Mouse (Mus musculus) hindbrain, postnatal 0 days (tissue): ENCODE measurements at regions not wholly inside any gene's neighbourhood (a gene's known extent, or its start where the extent isn't known, plus 50 kb on each side); places are given as distances from the start of the nearest gene placed in this dataset.

ENCODE experiments used
- ATAC-seq: fragments of 200-750 bp; cut with Nextera tagmentation; 2 replicates; pipeline ENCODE4 v1.8.0; 2017; ENCODE audit warnings: mild to moderate bottlenecking, moderate TSS enrichment, moderate library complexity
- DNase-seq: peaks from one replicate; pipeline ENCODE4 v3.0.0-alpha.2; 2015; ENCODE audit warnings: low spot score
- H3K27ac ChIP-seq: fragments of 300-500 bp; sonication (generic); 2 replicates; pipeline ENCODE4 v1.5.1; 2014; ENCODE audit warnings: mild to moderate bottlenecking
- H3K27me3 ChIP-seq: fragments of 300-500 bp; sonication (generic); 2 replicates; pipeline ENCODE4 v1.6.1; 2014; ENCODE audit warnings: low read length, mixed read lengths; ENCODE audit not compliant: insufficient read depth
- H3K36me3 ChIP-seq: fragments of 300-500 bp; sonication (generic); 2 replicates; pipeline ENCODE4 v1.6.1; 2014; ENCODE audit warnings: low read length, mixed read lengths; ENCODE audit not compliant: insufficient read depth
- H3K4me1 ChIP-seq: fragments of 300-500 bp; sonication (generic); 2 replicates; pipeline ENCODE4 v1.6.1; 2014; ENCODE audit warnings: antibody characterized with exemption, low read length, mixed read lengths; ENCODE audit not compliant: insufficient read depth
- H3K4me2 ChIP-seq: fragments of 300-500 bp; sonication (generic); 2 replicates; pipeline ENCODE4 v1.6.1; 2014; ENCODE audit warnings: low read depth, mild to moderate bottlenecking, low read length, moderate library complexity, mixed read lengths
- H3K4me3 ChIP-seq: fragments of 300-500 bp; sonication (generic); 2 replicates; pipeline ENCODE4 v1.5.1; 2014; ENCODE audit warnings: low read length
- H3K9ac ChIP-seq: fragments of 300-500 bp; sonication (generic); replicated peaks from 2 replicates; pipeline ENCODE4 v1.6.1; 2014; ENCODE audit warnings: mild to moderate bottlenecking, low read length, moderate library complexity, mixed read lengths
- H3K9me3 ChIP-seq: fragments of 300-500 bp; sonication (generic); 2 replicates; pipeline ENCODE4 v1.6.1; 2016; ENCODE audit warnings: low read length, mixed read lengths
- CTCF ChIP-seq: IDR thresholded peaks from 2 replicates; pipeline ENCODE4 v1.5.1; 2016; ENCODE audit warnings: antibody characterized with exemption, control low read depth, low read depth
- WGBS: fragments of 180-500 bp; shearing (Covaris S2); extraction: QIAGEN DNeasy Blood & Tissue Kit; methylation state at CpG from one replicate; pipeline ENCODE4 v1.1.7; 2014; 5-methylcytosine and 5-hydroxymethylcytosine counted together

DNA sequence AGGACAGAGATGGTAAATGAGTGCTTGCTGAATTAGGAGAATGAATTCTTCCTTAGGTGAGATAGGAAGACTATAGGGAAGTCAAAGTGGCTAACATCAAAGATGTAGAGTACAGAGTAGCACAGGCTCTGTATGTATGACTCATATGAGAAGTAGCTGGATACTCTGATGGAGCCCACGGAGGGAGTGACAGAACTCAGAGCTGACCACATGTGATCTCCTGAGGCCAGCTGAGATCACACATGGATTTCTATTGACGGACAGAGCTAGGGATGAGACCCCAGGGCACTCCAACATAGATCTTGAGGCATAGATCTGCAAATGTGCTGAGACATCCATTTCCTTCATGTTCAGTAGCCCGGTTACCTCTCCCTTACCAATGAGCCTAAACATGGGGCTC lies 66.0 kb downstream of the Cops8 start:
- H3K9me3 ChIP-seq, result no peaks in the 10 kb centered on the region
- DNase-seq (no peak), ATAC-seq (no peak)
- H3K36me3 ChIP-seq, result no peaks in the 10 kb centered on the region
- TF ChIP-seq CTCF, result no peak
- no peak overlapping the region for H3K27ac ChIP-seq
- no peaks in the 10 kb centered on the region for H3K27me3 ChIP-seq
- no peak overlapping the region for H3K4me2 ChIP-seq
- H3K4me1 ChIP-seq, result no peaks in the 10 kb centered on the region
- H3K4me3 ChIP-seq, result no peak overlapping the region
- H3K9ac ChIP-seq, result no peak overlapping the region
- 91% methylated on average over 3 of the region's 3 CpGs for WGBS

DNA sequence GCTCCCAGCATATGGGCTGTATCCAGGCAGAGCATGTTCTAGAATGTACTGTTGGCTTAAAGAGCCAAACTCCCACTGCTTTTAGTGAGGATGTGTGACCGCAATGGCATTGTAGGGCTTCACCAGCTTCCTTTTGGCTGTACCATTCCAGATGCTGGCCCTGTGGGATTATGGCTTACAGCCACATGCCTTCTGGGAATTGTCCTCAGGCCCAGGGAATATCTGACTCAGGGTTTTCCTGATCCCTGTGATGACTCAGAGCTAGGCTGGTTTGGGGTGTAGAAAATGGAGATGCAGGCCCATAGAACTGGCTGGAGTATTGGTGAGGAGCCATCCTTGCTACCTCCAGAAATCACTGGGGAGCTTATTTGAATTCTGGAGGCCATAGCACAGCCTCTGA lies 66.5 kb downstream of the Cops8 start:
- no peak for DNase-seq
- H3K4me1 ChIP-seq, result no peaks in the 10 kb centered on the region
- H3K4me2 ChIP-seq, result no peak overlapping the region
- no peak overlapping the region for H3K27ac ChIP-seq
- ATAC-seq, result no peak
- H3K36me3 ChIP-seq, result no peaks in the 10 kb centered on the region
- 92% methylated on average over 1 of the region's 1 CpGs for WGBS
- H3K9ac ChIP-seq, result no peak overlapping the region
- no peak overlapping the region for H3K4me3 ChIP-seq
- no peak for TF ChIP-seq CTCF
- no peaks in the 10 kb centered on the region for H3K27me3 ChIP-seq
- no peaks in the 10 kb centered on the region for H3K9me3 ChIP-seq

DNA sequence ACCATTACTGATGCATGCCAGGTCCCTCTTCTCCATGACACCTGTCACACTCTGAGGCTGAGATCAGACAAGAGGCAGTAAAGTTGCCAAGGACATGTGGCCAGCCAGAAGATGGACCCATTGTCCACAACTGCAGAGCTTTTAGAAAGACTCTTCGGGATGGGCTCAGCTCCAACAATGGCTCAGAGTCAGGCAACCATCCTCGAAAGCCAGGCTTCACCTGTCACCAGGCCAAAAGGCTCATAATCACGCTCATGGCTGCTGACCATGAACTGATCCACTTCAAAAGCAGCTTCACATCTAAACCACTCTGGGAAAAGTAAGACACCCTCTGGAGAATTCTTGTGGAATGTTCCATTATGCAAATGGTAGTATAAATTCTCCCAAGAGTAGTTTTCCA lies 67.6 kb downstream of the Cops8 start:
- no peaks in the 10 kb centered on the region for H3K9me3 ChIP-seq
- 47% methylated on average over 3 of the region's 3 CpGs for WGBS
- H3K4me3 ChIP-seq, result no peak overlapping the region
- no peak overlapping the region for H3K27ac ChIP-seq
- no peak for TF ChIP-seq CTCF
- H3K27me3 ChIP-seq, result no peaks in the 10 kb centered on the region
- no peak for DNase-seq
- H3K4me1 ChIP-seq, result no peaks in the 10 kb centered on the region
- no peaks in the 10 kb centered on the region for H3K36me3 ChIP-seq
- no peak overlapping the region for H3K4me2 ChIP-seq
- ATAC-seq, result no peak
- no peak overlapping the region for H3K9ac ChIP-seq

GRCm38 (mm10) chr1:90673751-90674150 lies 71.0 kb downstream of the Cops8 start:
- WGBS, result 63% methylated on average over 2 of the region's 2 CpGs
- H3K9ac ChIP-seq, result no peak overlapping the region
- no peaks in the 10 kb centered on the region for H3K4me1 ChIP-seq
- no peaks in the 10 kb centered on the region for H3K36me3 ChIP-seq
- no peak for DNase-seq
- ATAC-seq, result no peak
- H3K4me3 ChIP-seq, result no peak overlapping the region
- TF ChIP-seq CTCF, result no peak
- no peak overlapping the region for H3K4me2 ChIP-seq
- H3K27ac ChIP-seq, result no peak overlapping the region
- no peaks in the 10 kb centered on the region for H3K9me3 ChIP-seq
- H3K27me3 ChIP-seq, result no peaks in the 10 kb centered on the region

GRCm38 (mm10) chr1:90676192-90677006 lies 73.6 kb downstream of the Cops8 start:
- no peak overlapping the region for H3K27ac ChIP-seq
- TF ChIP-seq CTCF, result no peak
- DNase-seq (peak; percentile 60), ATAC-seq (no peak)
- H3K9me3 ChIP-seq, result no peaks in the 10 kb centered on the region
- no peak overlapping the region for H3K4me2 ChIP-seq
- WGBS, result 35% methylated on average over 9 of the region's 9 CpGs
- no peaks in the 10 kb centered on the region for H3K36me3 ChIP-seq
- H3K9ac ChIP-seq, result no peak overlapping the region
- no peaks in the 10 kb centered on the region for H3K27me3 ChIP-seq
- no peak overlapping the region for H3K4me3 ChIP-seq
- H3K4me1 ChIP-seq, result no peaks in the 10 kb centered on the region

DNA sequence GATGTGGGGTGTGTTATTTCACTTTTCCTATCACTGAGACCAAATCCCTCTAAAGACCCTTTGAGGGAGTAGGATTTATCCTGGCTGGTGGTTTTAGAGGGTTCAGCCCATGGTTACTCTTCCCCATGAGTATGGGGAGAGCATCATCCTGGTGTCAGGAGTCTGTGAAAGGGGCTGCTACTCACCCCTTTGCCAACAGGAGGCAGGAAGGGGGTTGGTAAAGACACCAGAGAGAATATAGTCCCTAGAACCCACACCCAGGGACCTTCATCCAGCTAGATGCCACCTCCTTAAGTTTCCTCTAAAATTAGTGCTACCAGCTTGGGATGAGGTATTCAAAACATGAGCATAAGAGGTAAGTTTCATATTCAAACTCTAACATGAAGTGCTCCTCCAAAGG lies 74.4 kb downstream of the Cops8 start:
- Histone ChIP-seq H3K27me3 (no peaks in the 10 kb centered on the region), H3K4me3 (no peak overlapping the region), H3K27ac (no peak overlapping the region), H3K9ac (no peak overlapping the region), H3K36me3 (no peaks in the 10 kb centered on the region), H3K4me2 (no peak overlapping the region), H3K9me3 (no peaks in the 10 kb centered on the region), H3K4me1 (no peaks in the 10 kb centered on the region)
- TF ChIP-seq CTCF, result no peak
- DNase-seq (no peak), ATAC-seq (no peak)

DNA sequence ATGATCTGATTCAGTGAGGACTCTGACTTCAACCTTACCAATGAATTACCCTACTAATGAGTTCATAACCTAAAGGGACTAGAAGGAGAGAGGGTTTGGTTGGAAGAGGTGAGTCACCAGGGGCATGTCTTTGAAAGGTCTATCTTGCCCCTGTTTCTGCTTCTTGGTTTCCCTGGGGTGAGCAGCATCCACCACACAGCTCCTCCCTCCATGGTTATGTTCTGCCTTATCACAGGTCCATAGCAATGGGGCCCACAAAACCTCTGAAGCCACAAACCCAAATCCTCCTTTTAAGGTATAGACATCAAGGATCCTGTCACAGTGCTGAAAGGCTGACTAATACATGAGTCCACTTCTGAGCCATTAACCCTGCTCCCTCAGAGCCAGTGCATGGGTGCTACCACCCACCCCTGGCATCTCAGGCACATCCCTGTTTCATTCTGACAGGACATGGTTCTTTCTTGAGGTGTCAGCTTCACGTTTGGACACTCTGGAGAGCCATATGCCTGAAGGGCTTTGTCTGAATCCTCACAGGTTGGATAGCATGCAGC lies 74.9 kb downstream of the Cops8 start:
- no peak for DNase-seq
- Histone ChIP-seq H3K27ac (no peak overlapping the region), H3K4me1 (no peaks in the 10 kb centered on the region), H3K9me3 (no peaks in the 10 kb centered on the region), H3K9ac (no peak overlapping the region), H3K27me3 (no peaks in the 10 kb centered on the region), H3K4me2 (no peak overlapping the region), H3K4me3 (no peak overlapping the region), H3K36me3 (no peaks in the 10 kb centered on the region)
- WGBS, result 40% methylated on average over 1 of the region's 1 CpGs
- no peak for ATAC-seq
- no peak for TF ChIP-seq CTCF
